Mouse (Mus musculus) liver, embryonic 14.5 days (tissue): ENCODE data around the gene B3galt5.

Experiments used
- CTCF ChIP-seq: IDR thresholded peaks from 2 replicates; pipeline ENCODE4 v1.5.1; 2016; ENCODE audit warnings: antibody characterized with exemption, low read depth, control low read depth
- EP300 ChIP-seq: IDR thresholded peaks from 2 replicates; pipeline ENCODE4 v1.6.1; 2016; ENCODE audit warnings: antibody characterized with exemption, low read depth

GRCm38 (mm10) chr16:96199913-96200701, 35.5 kb upstream of the B3galt5 start, which contains the start of gene Sh3bgr:
- TF ChIP-seq CTCF (no peak), EP300 (no peak)
